Comparison of ENCODE assay signal across 18 mouse cellular contexts in the genomic region with DNA sequence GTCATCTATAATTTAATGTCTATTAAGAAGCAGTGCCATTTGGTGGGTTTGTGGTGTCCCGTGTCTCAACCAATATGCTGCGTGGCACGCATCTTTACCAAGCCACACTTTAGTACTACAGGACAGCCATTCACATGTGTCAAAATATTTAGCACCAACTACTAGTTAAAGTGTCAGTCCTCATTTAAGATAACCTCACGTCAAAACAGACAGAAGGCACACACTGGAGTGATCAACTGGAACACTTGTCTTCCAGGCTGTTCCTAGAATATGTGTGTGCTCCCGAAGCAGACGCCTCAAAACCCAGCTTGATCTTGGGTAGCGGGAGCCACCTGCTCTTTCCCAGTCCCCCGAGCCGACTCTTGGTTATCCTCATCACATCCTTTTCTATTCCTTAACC.
"Had no signal": no experiment of that assay in that cellular context is flagged by ENCODE, and none has a peak within 500 bp of the region (broad histone marks: within the 10 kb centered on the region; RNA-seq: fewer than 3 reads in every experiment).

No protein-coding gene starts in this region.

- H3K4me2 ChIP-seq: lung, embryonic 14.5 days; midbrain, embryonic 12.5 days; neural tube, embryonic 13.5 days; neural tube, embryonic 15.5 days had no signal

- H3K9ac ChIP-seq: lung, embryonic 14.5 days; midbrain, embryonic 12.5 days; neural tube, embryonic 13.5 days; neural tube, embryonic 15.5 days had no signal

- ATAC-seq: midbrain, embryonic 16.5 days had no signal

- H3K9me3 ChIP-seq: midbrain, embryonic 12.5 days; neural tube, embryonic 15.5 days had no signal

- H3K4me1 ChIP-seq: midbrain, embryonic 10.5 days; midbrain, embryonic 12.5 days had no signal

- H3K27ac ChIP-seq: midbrain, embryonic 10.5 days; midbrain, embryonic 12.5 days; neural tube, embryonic 13.5 days; neural tube, embryonic 15.5 days had no signal

- H3K4me3 ChIP-seq: midbrain, embryonic 10.5 days; midbrain, embryonic 12.5 days; myocyte; neural tube, embryonic 13.5 days; neural tube, embryonic 15.5 days had no signal

- DNase-seq: lung, embryonic 14.5 days; lung, postnatal 10 days; lung, postnatal 4 days; midbrain, embryonic 14.5 days; retina, postnatal 1 day; right cerebral cortex, adult 18-20 months; right cerebral cortex, postnatal 25 days; right cerebral cortex, postnatal 4 days; spleen, adult 18-20 months; thymus, adult 18-20 months; thymus, postnatal 14 days; thymus, postnatal 36 days had no signal

- H3K27me3 ChIP-seq: midbrain, embryonic 12.5 days; neural tube, embryonic 13.5 days; neural tube, embryonic 15.5 days had no signal
